Comparison of ENCODE assay signal across 18 mouse cellular contexts in the genomic region with DNA sequence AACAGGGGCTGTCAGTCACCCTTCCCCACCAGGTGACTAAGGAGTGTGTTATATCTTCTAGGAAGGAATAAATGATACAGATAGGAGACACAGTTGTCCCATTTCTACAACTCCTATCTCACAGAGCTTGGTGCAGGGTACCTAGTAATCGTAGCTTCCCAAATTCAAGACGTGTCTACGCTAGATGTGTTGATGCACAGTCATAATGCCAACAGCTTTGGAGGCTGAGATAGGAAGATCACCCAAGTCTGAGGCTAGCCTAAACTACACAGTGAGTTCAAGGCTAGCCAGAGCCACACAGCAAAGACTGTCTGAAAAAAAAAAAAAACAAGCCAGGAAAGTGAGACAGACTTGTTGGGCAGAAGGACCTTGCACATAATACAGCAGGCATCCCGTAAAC.
"Had no signal": no experiment of that assay in that cellular context is flagged by ENCODE, and none has a peak within 500 bp of the region (broad histone marks: within the 10 kb centered on the region; RNA-seq: fewer than 3 reads in every experiment).

No protein-coding gene starts in this region.

- H3K27ac ChIP-seq: midbrain, embryonic 10.5 days; midbrain, embryonic 12.5 days; neural tube, embryonic 13.5 days; neural tube, embryonic 15.5 days had no signal

- H3K36me3 ChIP-seq: midbrain, embryonic 10.5 days; midbrain, embryonic 12.5 days; neural tube, embryonic 13.5 days; neural tube, embryonic 15.5 days had no signal

- DNase-seq: lung, adult 18-20 months; lung, embryonic 14.5 days; lung, postnatal 10 days; lung, postnatal 4 days; retina, postnatal 1 day; right cerebral cortex, adult 18-20 months; right cerebral cortex, postnatal 25 days; right cerebral cortex, postnatal 4 days; spleen, adult 18-20 months; thymus, adult 2 months; thymus, postnatal 25 days; thymus, postnatal 4 days had no signal

- ATAC-seq: midbrain, embryonic 16.5 days had no signal

- H3K4me2 ChIP-seq: lung, embryonic 14.5 days; midbrain, embryonic 12.5 days; neural tube, embryonic 13.5 days; neural tube, embryonic 15.5 days had no signal

- H3K9ac ChIP-seq: lung, embryonic 14.5 days; midbrain, embryonic 12.5 days; neural tube, embryonic 13.5 days; neural tube, embryonic 15.5 days had no signal

- H3K27me3 ChIP-seq: midbrain, embryonic 12.5 days; neural tube, embryonic 13.5 days; neural tube, embryonic 15.5 days had no signal

- H3K9me3 ChIP-seq: midbrain, embryonic 10.5 days; midbrain, embryonic 12.5 days; neural tube, embryonic 13.5 days; neural tube, embryonic 15.5 days had no signal

- H3K4me3 ChIP-seq: midbrain, embryonic 10.5 days; midbrain, embryonic 12.5 days; myocyte; neural tube, embryonic 13.5 days; neural tube, embryonic 15.5 days had no signal
